9 mouse cellular contexts compared by ENCODE assay signal in genomic region chr6:99385059-99385604, GRCm38 (mm10).
DNase-seq lines count a peak whose midpoint lies in the region; ATAC-seq and TF ChIP-seq lines count a peak whose summit lies in the region.
"Had no signal": no experiment of that assay in that cellular context is flagged by ENCODE, and none has a peak within 500 bp of the region (broad histone marks: within the 10 kb centered on the region; RNA-seq: fewer than 3 reads in every experiment).

No protein-coding gene starts in this region.

- no peaks in the 10 kb centered on the region for H3K27me3 ChIP-seq in intestine, postnatal 0 days (replicated peaks; ENCODE audit: control insufficient read depth, insufficient read depth, low read length)
- H3K27me3 ChIP-seq in splenic B cell, adult 2 months (ENCODE audit: control insufficient read depth, insufficient read depth, low read length, poor library complexity, severe bottlenecking): no peaks in the 10 kb centered on the region
- H3K27me3 ChIP-seq: embryonic facial prominence, embryonic 13.5 days; lung, embryonic 15.5 days had no signal

- intact Hi-C loops in left cerebral cortex, adult 2 months (cut with DNase I): no loop called here
- intact Hi-C loops in left cerebral cortex, postnatal 4 days (cut with DNase I): no loop called here
- intact Hi-C loops in left cerebral cortex, postnatal 14 days (cut with DNase I): no loop called here

- H3K9me3 ChIP-seq in intestine, postnatal 0 days (ENCODE audit: control insufficient read depth): no peaks in the 10 kb centered on the region
- H3K9me3 ChIP-seq: embryonic facial prominence, embryonic 13.5 days; lung, embryonic 15.5 days had no signal

- DNase-seq in left cerebral cortex, adult 2 months (ENCODE audit: extremely low spot score in 1 of 2, low spot score in 2 of 2): no peak
- no peak for DNase-seq in left cerebral cortex, postnatal 4 days
- DNase-seq in adrenal gland, postnatal 36 days: peak; percentile 20 to 56
- DNase-seq in splenic B cell, adult 2 months (ENCODE audit: low read depth, low spot score): peak; percentile 59
- no peak for DNase-seq in left cerebral cortex, postnatal 14 days (ENCODE audit: low spot score in 2 of 2)
- DNase-seq in urinary bladder, adult 2 months (ENCODE audit: low spot score): no peak

- ATAC-seq in intestine, postnatal 0 days: no peak

- no peak overlapping the region for H3K4me2 ChIP-seq in intestine, postnatal 0 days (replicated peaks; ENCODE audit: low read depth)
- H3K4me2 ChIP-seq: embryonic facial prominence, embryonic 13.5 days; lung, embryonic 15.5 days had no signal

- H3K4me3 ChIP-seq in left cerebral cortex, adult 2 months: no peak overlapping the region
- no peak overlapping the region for H3K4me3 ChIP-seq in intestine, postnatal 0 days (ENCODE audit: low read depth, low read length)
- H3K4me3 ChIP-seq: embryonic facial prominence, embryonic 13.5 days; lung, embryonic 15.5 days had no signal

- no peak overlapping the region for H3K9ac ChIP-seq in intestine, postnatal 0 days (ENCODE audit: low read depth, low read length)
- H3K9ac ChIP-seq: embryonic facial prominence, embryonic 13.5 days; lung, embryonic 15.5 days had no signal

- WGBS in intestine, postnatal 0 days: 82% methylated on average over 2 of the region's 2 CpGs

- H3K4me1 ChIP-seq in intestine, postnatal 0 days (replicated peaks; ENCODE audit: control insufficient read depth, insufficient read depth, low read length): 0 out of 2 replicates have a peak, but pooled peaks cover 4% of the 10 kb centered on the region

- H3K27ac ChIP-seq in left cerebral cortex, adult 2 months: no peak overlapping the region
- no peak overlapping the region for H3K27ac ChIP-seq in intestine, postnatal 0 days (ENCODE audit: low read depth, low read length)
- H3K27ac ChIP-seq: embryonic facial prominence, embryonic 13.5 days; lung, embryonic 15.5 days had no signal

- peak; percentile 39 for TF ChIP-seq CTCF in left cerebral cortex, adult 2 months (IDR thresholded peaks at IDR 0.05)
- TF ChIP-seq CTCF in intestine, postnatal 0 days (IDR thresholded peaks at IDR 0.05; ENCODE audit: low read depth): peak; percentile 79

- no peaks in the 10 kb centered on the region for H3K36me3 ChIP-seq in intestine, postnatal 0 days (ENCODE audit: control insufficient read depth, insufficient read depth)
- H3K36me3 ChIP-seq in splenic B cell, adult 2 months (ENCODE audit: control insufficient read depth, insufficient read depth, low read length, poor library complexity, severe bottlenecking): no peaks in the 10 kb centered on the region
- H3K36me3 ChIP-seq: lung, embryonic 15.5 days had no signal

Comparison
In these comparisons a context has a peak if more than half of its experiments do, and no peak if none do; other contexts are left out.
1. DNase-seq: peak in adrenal gland, postnatal 36 days (2 of 2) and splenic B cell, adult 2 months (single experiment); none in left cerebral cortex, adult 2 months (0 of 2), left cerebral cortex, postnatal 4 days (single experiment), left cerebral cortex, postnatal 14 days (0 of 2) and urinary bladder, adult 2 months (single experiment).